Mouse (Mus musculus) CH12.LX (cell line): Measurements from ENCODE around the gene Npas3. TPM values are rescaled to one million over a fixed set of nuclear protein-coding genes. Genes with fewer than 3 reads are reported as not detected.

ENCODE experiments used
- DNase-seq: peaks from one replicate; pipeline ENCODE4 v3.0.0-alpha.2; 2013; ENCODE audit errors: extremely low read depth
- H3K27ac ChIP-seq: 2 replicates; pipeline ENCODE4 v1.5.1; 2012; ENCODE audit warnings: low read depth, mild to moderate bottlenecking, control low read depth, moderate library complexity; ENCODE audit not compliant: insufficient read depth
- H3K27me3 ChIP-seq: replicated peaks from 2 replicates; pipeline ENCODE3; 2012; ENCODE audit warnings: inconsistent platforms
- H3K36me3 ChIP-seq, 2 experiments: replicated peaks in 1 of 2; 2 replicates each; pipeline versions ENCODE3 to v1.6.1; 2012; ENCODE audit warnings: inconsistent platforms in 1 of 2, low read length in 1 of 2, mild to moderate bottlenecking in 1 of 2, mixed read lengths in 1 of 2, moderate library complexity in 1 of 2; ENCODE audit not compliant: control insufficient read depth in 1 of 2, insufficient read depth in 1 of 2
- H3K4me1 ChIP-seq, 2 experiments: 2 replicates each; pipeline ENCODE4 v1.6.1; 2012; ENCODE audit warnings: inconsistent platforms in 1 of 2, moderate library complexity in 1 of 2; ENCODE audit not compliant: insufficient read depth in 2 of 2, control insufficient read depth in 1 of 2
- H3K4me2 ChIP-seq: 2 replicates; pipeline ENCODE4 v1.6.1; 2012; ENCODE audit warnings: low read depth, mild to moderate bottlenecking, control low read depth; ENCODE audit not compliant: poor library complexity, insufficient read depth, severe bottlenecking
- H3K4me3 ChIP-seq, 3 experiments: fragments of 150-350 bp in 1 of 3; sonication (generic) in 1 of 3; replicated peaks in 1 of 3; 2 replicates each; pipeline versions ENCODE3 to v1.5.1; 2011 to 2012; ENCODE audit warnings: low read depth in 2 of 3, low read length in 2 of 3, mild to moderate bottlenecking in 2 of 3, moderate library complexity in 2 of 3, control low read depth in 1 of 3, improper control_type of control experiment in 1 of 3, inconsistent platforms in 1 of 3, mixed read lengths in 1 of 3; ENCODE audit not compliant: poor library complexity in 1 of 3
- H3K79me2 ChIP-seq: replicated peaks from 2 replicates; pipeline ENCODE4 v1.6.1; 2012; ENCODE audit warnings: mild to moderate bottlenecking, moderate library complexity; ENCODE audit not compliant: control insufficient read depth, poor library complexity, insufficient read depth, severe bottlenecking; ENCODE audit errors: extremely low read depth
- H3K9ac ChIP-seq: 2 replicates; pipeline ENCODE4 v1.6.1; 2012; ENCODE audit warnings: low read depth, mild to moderate bottlenecking, control low read depth, moderate library complexity; ENCODE audit not compliant: insufficient read depth
- H3K9me3 ChIP-seq: replicated peaks from 2 replicates; pipeline ENCODE3; 2012; ENCODE audit warnings: low read length, inconsistent platforms, mixed read lengths
- CHD1 ChIP-seq: IDR thresholded peaks from 2 replicates; pipeline ENCODE4 v1.6.1; 2012; ENCODE audit warnings: low read depth, low read length, improper control_type of control experiment, inconsistent platforms
- CHD2 ChIP-seq: IDR thresholded peaks from 2 replicates; pipeline ENCODE4 v1.6.1; 2011; ENCODE audit warnings: low read length, improper control_type of control experiment
- CTCF ChIP-seq, 2 experiments: IDR thresholded peaks in 1 of 2; conservative IDR thresholded peaks in 1 of 2; 2 replicates each; pipeline ENCODE4 v1.5.1; 2011 to 2012; ENCODE audit warnings: low read depth in 2 of 2, low read length in 2 of 2, improper control_type of control experiment in 1 of 2, inconsistent platforms in 1 of 2, mild to moderate bottlenecking in 1 of 2, moderate library complexity in 1 of 2
- E2F4 ChIP-seq: IDR thresholded peaks from 2 replicates; pipeline ENCODE4 v1.6.1; 2011; ENCODE audit warnings: low read depth, low read length, improper control_type of control experiment; ENCODE audit not compliant: insufficient replicate concordance
- HCFC1 ChIP-seq: IDR thresholded peaks from 2 replicates; pipeline ENCODE4 v1.6.1; 2012; ENCODE audit warnings: low read depth, mild to moderate bottlenecking, inconsistent platforms, low read length, improper control_type of control experiment
- IRF4 ChIP-seq: IDR thresholded peaks from 2 replicates; pipeline ENCODE4 v1.6.1; 2014; ENCODE audit warnings: low read depth, mild to moderate bottlenecking, inconsistent platforms, low read length, improper control_type of control experiment
- JUN ChIP-seq: IDR thresholded peaks from 2 replicates; pipeline ENCODE4 v1.6.1; 2011; ENCODE audit warnings: low read depth, mild to moderate bottlenecking, low read length, improper control_type of control experiment, moderate library complexity; ENCODE audit not compliant: insufficient read depth
- JUND ChIP-seq: conservative IDR thresholded peaks from 2 replicates; pipeline ENCODE4 v1.6.1; 2011; ENCODE audit warnings: low read depth, low read length, improper control_type of control experiment
- KAT2A ChIP-seq: IDR thresholded peaks from 2 replicates; pipeline ENCODE4 v1.6.1; 2012; ENCODE audit warnings: low read length, improper control_type of control experiment, inconsistent platforms; ENCODE audit not compliant: insufficient replicate concordance
- MAZ ChIP-seq: IDR thresholded peaks from 2 replicates; pipeline ENCODE4 v1.6.1; 2012; ENCODE audit warnings: low read depth, mild to moderate bottlenecking, inconsistent platforms, low read length, improper control_type of control experiment, moderate library complexity
- MEF2A ChIP-seq: IDR thresholded peaks from 2 replicates; pipeline ENCODE4 v1.6.1; 2014; ENCODE audit warnings: low read depth, mild to moderate bottlenecking, inconsistent platforms, low read length, improper control_type of control experiment, borderline replicate concordance
- NELFE ChIP-seq: IDR thresholded peaks from 2 replicates; pipeline ENCODE4 v1.6.1; 2011; ENCODE audit warnings: low read depth, low read length, improper control_type of control experiment
- PAX5 ChIP-seq: IDR thresholded peaks from 2 replicates; pipeline ENCODE4 v1.6.1; 2012; ENCODE audit warnings: low read length, inconsistent platforms, mixed read lengths
- POLR2AphosphoS2 ChIP-seq: IDR thresholded peaks from 2 replicates; pipeline ENCODE4 v1.6.1; 2011; ENCODE audit warnings: low read depth, low read length, improper control_type of control experiment
- RCOR1 ChIP-seq: conservative IDR thresholded peaks from 2 replicates; pipeline ENCODE4 v1.6.1; 2012; ENCODE audit warnings: low read depth, mild to moderate bottlenecking, inconsistent platforms, low read length, improper control_type of control experiment
- TBP ChIP-seq: conservative IDR thresholded peaks from 2 replicates; pipeline ENCODE4 v1.6.1; 2011; ENCODE audit warnings: low read depth, low read length, improper control_type of control experiment
- UBTF ChIP-seq: IDR thresholded peaks from 2 replicates; pipeline ENCODE4 v1.6.1; 2012; ENCODE audit warnings: low read depth, mild to moderate bottlenecking, inconsistent platforms, low read length, improper control_type of control experiment, moderate library complexity
- USF1 ChIP-seq: IDR thresholded peaks from 2 replicates; pipeline ENCODE4 v1.6.1; 2014; ENCODE audit warnings: low read depth, mild to moderate bottlenecking, inconsistent platforms, low read length, improper control_type of control experiment
- USF2 ChIP-seq: conservative IDR thresholded peaks from 2 replicates; pipeline ENCODE4 v1.6.1; 2011; ENCODE audit warnings: low read depth, low read length, improper control_type of control experiment
- ZC3H11A ChIP-seq: IDR thresholded peaks from 2 replicates; pipeline ENCODE4 v1.6.1; 2012; ENCODE audit warnings: low read depth, mild to moderate bottlenecking, inconsistent platforms, low read length, improper control_type of control experiment
- ZNF384 ChIP-seq: IDR thresholded peaks from 2 replicates; pipeline ENCODE4 v1.6.1; 2012; ENCODE audit warnings: low read depth, low read length, improper control_type of control experiment, inconsistent platforms
- dilution Hi-C: fragments of 300-500 bp; cut with MboI; formaldehyde crosslinking; loops from 2 replicates; pipeline ENCODE4 v1.14.3; 2020; ENCODE audit warnings: low sequenced_read_pairs; ENCODE audit not compliant: extremely low pct_unique_long_range_greater_than_20kb, extremely low pct_ligation_motif_present
- in situ Hi-C: fragments of 300-500 bp; cut with MboI; formaldehyde crosslinking; loops from 3 replicates; pipeline ENCODE4 v1.14.3; 2019; ENCODE audit warnings: low sequenced_read_pairs, low pct_ligation_motif_present, low pct_unique_long_range_greater_than_20kb, mixed read lengths
- polyA plus RNA-seq: library from polyadenylated mRNA; unstranded; fragments of >175 nt; gene quantifications from 2 replicates; pipeline ENCODE4 v1.2.1, GENCODE M21; 2012; ENCODE audit warnings: low read depth; ENCODE audit not compliant: insufficient read length
- total RNA-seq, 2 experiments: library from RNA; depleted of rRNA; stranded (reverse); fragments of 300-350 nt in 1 of 2; fragments of >200 nt in 1 of 2; gene quantifications; 2 replicates each; pipeline ENCODE4 v1.2.3; 2012 to 2014

Gene Npas3
- total and polyA plus RNA-seq, 3 experiments: 0.13 TPM; not detected in 1

DNA sequence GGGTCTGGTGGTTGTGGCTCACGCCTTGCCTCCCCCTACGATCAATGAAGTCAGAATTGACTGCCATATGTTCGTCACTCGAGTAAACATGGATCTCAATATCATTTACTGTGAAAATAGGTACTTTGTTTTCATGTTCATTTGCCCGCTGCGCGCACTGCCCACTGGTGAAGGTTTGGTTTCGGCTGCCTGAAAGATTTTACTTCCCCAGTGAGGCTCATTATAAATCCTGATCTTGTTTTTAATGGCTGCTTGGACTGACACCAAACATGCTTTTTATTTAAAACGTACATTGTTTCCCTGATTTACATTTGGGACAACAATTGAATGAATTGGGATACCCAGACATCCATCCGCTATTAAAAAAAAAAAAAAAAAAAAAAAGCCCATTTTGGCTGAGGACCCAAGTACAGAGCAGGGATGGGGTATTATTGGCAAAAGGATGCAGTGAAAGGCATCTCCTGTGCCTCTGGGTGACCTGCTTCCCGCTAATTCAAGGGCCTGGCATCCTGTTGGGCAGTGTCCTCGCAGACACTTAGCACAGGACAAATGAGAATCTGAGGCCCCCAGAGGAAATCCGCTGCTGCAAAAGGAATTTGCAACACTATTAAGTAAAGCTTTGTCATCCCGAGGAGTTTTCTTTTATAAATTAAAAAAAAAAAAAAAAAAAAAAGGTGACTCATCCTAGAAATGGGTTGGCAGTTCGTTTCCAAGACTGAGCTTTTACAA is 796.3 kb downstream of the Npas3 start:
- Histone ChIP-seq H3K9me3 (no peaks in the 10 kb centered on the region), H3K4me1 (no peaks in the 10 kb centered on the region)
- in situ Hi-C loops: loop anchor here (25.0 kb wide), 1 partner anchor 807 kb away; the partner anchor contains the start of gene Npas3
- TF ChIP-seq NELFE: no peak
- no peak for TF ChIP-seq USF2
- no peak for TF ChIP-seq POLR2AphosphoS2
- no peak for TF ChIP-seq E2F4
- TF ChIP-seq TBP: no peak
- no peak for TF ChIP-seq JUND
- TF ChIP-seq CHD1: no peak
- no peak for TF ChIP-seq RCOR1
- no peak for TF ChIP-seq PAX5
- TF ChIP-seq MAZ: no peak
- TF ChIP-seq CHD2: no peak
- TF ChIP-seq ZNF384: no peak
- TF ChIP-seq UBTF: no peak
- TF ChIP-seq USF1: no peak
- TF ChIP-seq HCFC1: no peak
- no peak for TF ChIP-seq JUN
- no peak for TF ChIP-seq CTCF (conservative IDR thresholded peaks at IDR 0.05 in 1 of 2, IDR thresholded peaks at IDR 0.05 in 1 of 2; ENCODE audit: low read depth in 2 of 2, low read length in 2 of 2)
- no peak for TF ChIP-seq KAT2A
- TF ChIP-seq, all 38 proteins: peak for 0
- H3K9ac ChIP-seq: no peak overlapping the region
- dilution Hi-C loops: no loop called here
- DNase-seq: no peak
- H3K36me3 ChIP-seq: no peaks in the 10 kb centered on the region
- H3K27me3 ChIP-seq: no peaks in the 10 kb centered on the region
- no peak overlapping the region for H3K27ac ChIP-seq
- no peaks in the 10 kb centered on the region for H3K79me2 ChIP-seq
- no peak overlapping the region for H3K4me3 ChIP-seq
- no peak overlapping the region for H3K4me2 ChIP-seq

DNA sequence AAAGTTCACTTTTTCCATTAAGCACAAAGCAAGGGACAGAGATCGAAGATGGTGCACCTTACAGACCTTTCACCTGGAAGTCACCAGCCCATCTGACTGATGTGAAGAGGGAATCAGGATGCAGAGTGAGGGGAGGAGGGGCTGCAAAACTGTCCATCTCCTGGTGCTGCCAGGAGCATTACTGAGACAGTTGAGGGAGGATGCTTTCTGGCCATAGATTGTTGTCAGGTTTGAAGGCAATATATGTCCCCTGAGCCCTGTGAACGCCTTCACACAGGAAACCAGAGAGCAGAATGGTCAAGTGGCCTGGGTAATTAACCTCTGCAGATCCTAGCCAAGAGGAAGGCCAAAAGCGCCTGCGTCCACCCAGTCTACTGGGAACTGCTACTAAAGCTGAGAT is 796.9 kb downstream of the Npas3 start:
- in situ Hi-C loops: loop anchor here (25.0 kb wide), 1 partner anchor 808 kb away; the partner anchor contains the start of gene Npas3
- H3K9me3 ChIP-seq: no peaks in the 10 kb centered on the region
- no peak for TF ChIP-seq POLR2AphosphoS2
- no peak for TF ChIP-seq MEF2A
- no peak for TF ChIP-seq ZC3H11A
- no peak for TF ChIP-seq USF1
- TF ChIP-seq RCOR1: no peak
- TF ChIP-seq IRF4: no peak
- no peak for TF ChIP-seq JUND
- H3K4me2 ChIP-seq: no peak overlapping the region
- no peaks in the 10 kb centered on the region for H3K79me2 ChIP-seq
- no peak overlapping the region for H3K9ac ChIP-seq
- no peak overlapping the region for H3K27ac ChIP-seq
- H3K4me3 ChIP-seq: no peak overlapping the region
- no peaks in the 10 kb centered on the region for H3K4me1 ChIP-seq
- dilution Hi-C loops: no loop called here
- H3K36me3 ChIP-seq: no peaks in the 10 kb centered on the region
- H3K27me3 ChIP-seq: no peaks in the 10 kb centered on the region
- no peak for DNase-seq
